Mouse (Mus musculus): ENCODE measurements around the gene Eif2ak2. TPM values are rescaled to one million over a fixed set of nuclear protein-coding genes. Genes with fewer than 3 reads are reported as not detected.
A peak's percentile ranks its signal among the peaks of the same experiment; 100 is the strongest.

The Eif2ak2 gene
- total RNA-seq, 2 experiments from 2014 or later: 3.4 to 3.6 TPM

- DNase-seq: no peak
- intact Hi-C loops (cut with DNase I): no loop called here
These were observed 46.3 kb downstream of the Eif2ak2 start for GRCm38 (mm10) chr17:78836056-78836455.

- intact Hi-C loops (cut with DNase I): no loop called here
- DNase-seq: peak; percentile 95 to 99
These were observed 47.2 kb downstream of the Eif2ak2 start, which contains the start of the genes Heatr5b and Gpatch11 for GRCm38 (mm10) chr17:78834856-78835835. TSS of gene Heatr5b (minus strand) at chr17:78835364. TSS of gene Gpatch11 (plus strand) at chr17:78835567.

GRCm38 (mm10) chr17:78824346-78824745, 58.0 kb downstream of the Eif2ak2 start:
- DNase-seq: no peak
- intact Hi-C loops (cut with DNase I): no loop called here

- no peak for DNase-seq
- intact Hi-C loops (cut with DNase I): no loop called here
These were observed 72.8 kb downstream of the Eif2ak2 start for GRCm38 (mm10) chr17:78809582-78809981.

GRCm38 (mm10) chr17:78809019-78809418, 73.4 kb downstream of the Eif2ak2 start:
- intact Hi-C loops (cut with DNase I): no loop called here
- DNase-seq: no peak

Other genes starting within 250 kb of the Eif2ak2 start
- gene Strn, start 145.4 kb downstream of the Eif2ak2 start, total RNA-seq (2021): 1 to 10 TPM; 5.1 to 6.1 TPM
- gene Heatr5b, start 47.2 kb downstream of the Eif2ak2 start, total RNA-seq (2021): 1 to 10 TPM; 5.9 to 6.5 TPM
- gene Gpatch11, start 47.0 kb downstream of the Eif2ak2 start, total RNA-seq (2021): 10 to 100 TPM; 17.0 to 20.7 TPM
- gene Sult6b1, start 24.4 kb upstream of the Eif2ak2 start, total RNA-seq (2021): not detected
- 10 to 100 TPM; 33.4 to 48.2 TPM for gene Cebpzos, start 33.9 kb upstream of the Eif2ak2 start, total RNA-seq (2021)
- gene Cebpz, start 54.5 kb upstream of the Eif2ak2 start, total RNA-seq (2021): 10 to 100 TPM; 17.8 to 24.8 TPM
- 10 to 100 TPM; 24.0 to 27.6 TPM for gene Ndufaf7, start 54.6 kb upstream of the Eif2ak2 start, total RNA-seq (2021)
- 1 to 10 TPM; 7.2 to 8.7 TPM for gene Prkd3, start 138.2 kb upstream of the Eif2ak2 start, total RNA-seq (2021)
- gene Qpct, start 169.3 kb upstream of the Eif2ak2 start, total RNA-seq (2021): 1 to 10 TPM; 2.1 to 2.8 TPM